21 mouse cellular contexts compared by ENCODE assay signal in the genomic region with DNA sequence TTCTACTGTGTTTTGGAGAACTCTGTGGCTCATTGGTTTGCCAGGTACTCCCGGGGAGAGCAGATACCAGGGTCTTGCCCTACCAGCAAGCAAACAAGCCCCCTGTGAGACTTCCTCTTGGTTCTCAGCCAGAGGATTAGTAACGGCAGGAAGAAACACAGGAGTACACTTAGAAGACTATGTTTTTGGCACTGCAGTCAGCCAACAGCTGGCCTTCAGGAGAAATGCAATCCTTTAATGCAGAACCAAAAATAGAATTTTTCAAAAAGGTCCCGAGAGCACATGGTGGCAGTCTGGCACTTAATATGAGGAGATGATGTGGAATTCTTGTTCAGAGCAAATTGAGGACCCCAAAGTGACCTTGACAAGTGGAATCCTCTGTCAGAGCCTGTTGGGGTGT.
DNase-seq lines count a peak whose midpoint lies in the region; ATAC-seq lines count a peak whose summit lies in the region.
"Had no signal": no experiment of that assay in that cellular context is flagged by ENCODE, and none has a peak within 500 bp of the region (broad histone marks: within the 10 kb centered on the region; RNA-seq: fewer than 3 reads in every experiment).

No protein-coding gene starts in this region.

- peak; percentile 20 to 44 for DNase-seq in cerebellum, postnatal 10 days
- no peak for DNase-seq in cerebellum, adult 9-11 months
- peak; percentile 30 to 37 for DNase-seq in heart, postnatal 10 days
- DNase-seq in limb, embryonic 10.5 days (ENCODE audit: low spot score): no peak
- DNase-seq: cerebellum, adult 11-12 months; cerebellum, postnatal 25 days; kidney, adult 2 months; layer of hippocampus, adult 9-11 months; liver, embryonic 13.5 days; thymus, adult 18-20 months; thymus, postnatal 4 days had no signal

- no peaks in the 10 kb centered on the region for H3K4me1 ChIP-seq in heart, embryonic 11.5 days (ENCODE audit: control insufficient read depth, insufficient read depth, low read length)
- no peaks in the 10 kb centered on the region for H3K4me1 ChIP-seq in limb, embryonic 12.5 days (replicated peaks)
- no peaks in the 10 kb centered on the region for H3K4me1 ChIP-seq in limb, embryonic 10.5 days
- H3K4me1 ChIP-seq in embryonic facial prominence, embryonic 15.5 days: peaks cover 7% of the 10 kb centered on the region; the same call in 1 of the 2 replicates
- no peaks in the 10 kb centered on the region for H3K4me1 ChIP-seq in midbrain, embryonic 13.5 days (replicated peaks)
- H3K4me1 ChIP-seq: forebrain, embryonic 15.5 days; hindbrain, embryonic 10.5 days; liver, embryonic 13.5 days had no signal

- no peaks in the 10 kb centered on the region for H3K27me3 ChIP-seq in heart, embryonic 11.5 days (ENCODE audit: control insufficient read depth, insufficient read depth, low read length)
- H3K27me3 ChIP-seq in limb, embryonic 12.5 days: no peaks in the 10 kb centered on the region
- H3K27me3 ChIP-seq in limb, embryonic 10.5 days (ENCODE audit: low read depth, poor library complexity, severe bottlenecking): no peaks in the 10 kb centered on the region
- no peaks in the 10 kb centered on the region for H3K27me3 ChIP-seq in embryonic facial prominence, embryonic 15.5 days
- H3K27me3 ChIP-seq in midbrain, embryonic 13.5 days: no peaks in the 10 kb centered on the region
- H3K27me3 ChIP-seq: embryonic facial prominence, embryonic 13.5 days; forebrain, embryonic 15.5 days; liver, embryonic 13.5 days had no signal

- H3K36me3 ChIP-seq in heart, embryonic 11.5 days (ENCODE audit: control insufficient read depth, insufficient read depth, low read length): no peaks in the 10 kb centered on the region
- H3K36me3 ChIP-seq in limb, embryonic 12.5 days: no peaks in the 10 kb centered on the region
- no peaks in the 10 kb centered on the region for H3K36me3 ChIP-seq in limb, embryonic 10.5 days
- no peaks in the 10 kb centered on the region for H3K36me3 ChIP-seq in embryonic facial prominence, embryonic 15.5 days
- H3K36me3 ChIP-seq in midbrain, embryonic 13.5 days: no peaks in the 10 kb centered on the region
- H3K36me3 ChIP-seq: embryonic facial prominence, embryonic 13.5 days; forebrain, embryonic 15.5 days; hindbrain, embryonic 10.5 days; liver, embryonic 13.5 days had no signal

- ATAC-seq in heart, embryonic 11.5 days (replicated peaks; ENCODE audit: insufficient number of reproducible peaks, low FRiP score, low TSS enrichment): no peak
- ATAC-seq in limb, embryonic 12.5 days (ENCODE audit: insufficient number of reproducible peaks, insufficient read depth, low FRiP score, low TSS enrichment, low read depth): no peak
- ATAC-seq in embryonic facial prominence, embryonic 15.5 days (ENCODE audit: insufficient number of reproducible peaks, low FRiP score, low TSS enrichment, low read depth): peak; percentile 43; the same call in 1 of the 2 replicates
- no peak for ATAC-seq in midbrain, embryonic 13.5 days
- ATAC-seq: forebrain, embryonic 15.5 days; inflammation-experienced regulatory T-cells, adult 6 months had no signal

- no peak overlapping the region for H3K4me2 ChIP-seq in heart, embryonic 11.5 days
- H3K4me2 ChIP-seq in limb, embryonic 12.5 days: no peak overlapping the region
- no peak overlapping the region for H3K4me2 ChIP-seq in embryonic facial prominence, embryonic 15.5 days (replicated peaks)
- no peak overlapping the region for H3K4me2 ChIP-seq in midbrain, embryonic 13.5 days (replicated peaks)
- H3K4me2 ChIP-seq: embryonic facial prominence, embryonic 13.5 days; forebrain, embryonic 15.5 days; liver, embryonic 13.5 days had no signal

- intact Hi-C loops in heart, postnatal 10 days (cut with DNase I): no loop called here

- no peak overlapping the region for H3K4me3 ChIP-seq in heart, embryonic 11.5 days (ENCODE audit: low read depth, low read length)
- no peak overlapping the region for H3K4me3 ChIP-seq in limb, embryonic 12.5 days (replicated peaks)
- no peak overlapping the region for H3K4me3 ChIP-seq in limb, embryonic 10.5 days
- no peak overlapping the region for H3K4me3 ChIP-seq in embryonic facial prominence, embryonic 15.5 days (replicated peaks)
- no peak overlapping the region for H3K4me3 ChIP-seq in midbrain, embryonic 13.5 days (replicated peaks)
- H3K4me3 ChIP-seq: embryonic facial prominence, embryonic 13.5 days; forebrain, embryonic 15.5 days; hindbrain, embryonic 10.5 days; liver, embryonic 13.5 days had no signal

- H3K9me3 ChIP-seq in heart, embryonic 11.5 days (replicated peaks; ENCODE audit: control insufficient read depth, low read length): no peaks in the 10 kb centered on the region
- H3K9me3 ChIP-seq in limb, embryonic 12.5 days: no peaks in the 10 kb centered on the region
- no peaks in the 10 kb centered on the region for H3K9me3 ChIP-seq in limb, embryonic 10.5 days (replicated peaks)
- no peaks in the 10 kb centered on the region for H3K9me3 ChIP-seq in embryonic facial prominence, embryonic 15.5 days (replicated peaks)
- no peaks in the 10 kb centered on the region for H3K9me3 ChIP-seq in midbrain, embryonic 13.5 days
- H3K9me3 ChIP-seq: embryonic facial prominence, embryonic 13.5 days; forebrain, embryonic 15.5 days; hindbrain, embryonic 10.5 days; liver, embryonic 13.5 days had no signal

- H3K27ac ChIP-seq in heart, embryonic 11.5 days (ENCODE audit: low read depth, low read length): no peak overlapping the region
- 0 out of 2 replicates have a peak overlapping the region, but pooled peaks have one; percentile 41 for H3K27ac ChIP-seq in limb, embryonic 12.5 days
- H3K27ac ChIP-seq in limb, embryonic 10.5 days: no peak overlapping the region
- no peak overlapping the region for H3K27ac ChIP-seq in embryonic facial prominence, embryonic 15.5 days (replicated peaks)
- no peak overlapping the region for H3K27ac ChIP-seq in midbrain, embryonic 13.5 days
- H3K27ac ChIP-seq: embryonic facial prominence, embryonic 13.5 days; forebrain, embryonic 15.5 days; hindbrain, embryonic 10.5 days; kidney, postnatal 0 days; liver, embryonic 13.5 days; macrophage had no signal

- WGBS in heart, embryonic 11.5 days (ENCODE audit: insufficient replicate concordance): 14% methylated on average over 3 of the region's 3 CpGs
- WGBS in limb, embryonic 12.5 days: 41% methylated on average over 3 of the region's 3 CpGs
- WGBS in limb, embryonic 10.5 days: 70% methylated on average over 3 of the region's 3 CpGs
- 8% methylated on average over 3 of the region's 3 CpGs for WGBS in embryonic facial prominence, embryonic 15.5 days
- WGBS in midbrain, embryonic 13.5 days: 46% methylated on average over 3 of the region's 3 CpGs

- no peak overlapping the region for H3K9ac ChIP-seq in heart, embryonic 11.5 days (ENCODE audit: low read depth, low read length)
- no peak overlapping the region for H3K9ac ChIP-seq in limb, embryonic 12.5 days (replicated peaks)
- no peak overlapping the region for H3K9ac ChIP-seq in embryonic facial prominence, embryonic 15.5 days
- no peak overlapping the region for H3K9ac ChIP-seq in midbrain, embryonic 13.5 days (replicated peaks)
- H3K9ac ChIP-seq: embryonic facial prominence, embryonic 13.5 days; forebrain, embryonic 15.5 days; liver, embryonic 13.5 days had no signal

Comparison
In these comparisons a context has a peak if more than half of its experiments do, and no peak if none do; other contexts are left out.
1. DNase-seq: peak in cerebellum, postnatal 10 days (2 of 2) and heart, postnatal 10 days (2 of 2); none in cerebellum, adult 9-11 months (single experiment) and limb, embryonic 10.5 days (single experiment).